Mouse (Mus musculus) ES-E14 (cell line): ENCODE data around the gene Faap20.

Source experiments
- CHD2 ChIP-seq: IDR thresholded peaks from 2 replicates; pipeline ENCODE4 v1.6.1; 2014; ENCODE audit warnings: mild to moderate bottlenecking, low read depth, low read length, inconsistent platforms
- HCFC1 ChIP-seq: IDR thresholded peaks from 2 replicates; pipeline ENCODE4 v1.6.1; 2012; ENCODE audit warnings: low read length, inconsistent platforms, borderline replicate concordance; ENCODE audit not compliant: insufficient read depth
- MAFK ChIP-seq: IDR thresholded peaks from 2 replicates; pipeline ENCODE4 v1.6.1; 2014; ENCODE audit warnings: mild to moderate bottlenecking, low read depth, low read length, inconsistent platforms; ENCODE audit not compliant: insufficient read depth
- ZC3H11A ChIP-seq: IDR thresholded peaks from 2 replicates; pipeline ENCODE4 v1.6.1; 2012; ENCODE audit warnings: low read depth, mild to moderate bottlenecking, inconsistent platforms, low read length, borderline replicate concordance
- ZNF384 ChIP-seq: IDR thresholded peaks from 2 replicates; pipeline ENCODE4 v1.6.1; 2012; ENCODE audit warnings: low read depth, low read length, inconsistent platforms

- no peak for TF ChIP-seq ZNF384
- no peak for TF ChIP-seq MAFK
- TF ChIP-seq ZC3H11A, result no peak
- TF ChIP-seq CHD2, result no peak
- TF ChIP-seq HCFC1, result no peak
Measured at GRCm38 (mm10) chr4:155283585-155283984, 34.0 kb downstream of the Faap20 start.
